Mouse (Mus musculus): ENCODE measurements at regions not wholly inside any gene's neighbourhood (a gene's known extent, or its start where the extent isn't known, plus 50 kb on each side); places are given as distances from the start of the nearest gene placed in this dataset.
"Not testable (repeated sequence)": the region's sequence is repeated elsewhere in the genome, so short reads cannot be mapped to it uniquely, and the experiment has no call there.

GRCm38 (mm10) chr14:52942438-52942837, 446.9 kb upstream of the Olfr1507 start:
- in situ Hi-C loops (cut with MboI, MseI) = loop anchor here (25.0 kb wide), 1 partner anchor 130 kb away; no protein-coding TSS in a partner anchor

GRCm38 (mm10) chr14:52941747-52942146, 446.2 kb upstream of the Olfr1507 start:
- in situ Hi-C loops (cut with MboI, MseI) = loop anchor here (25.0 kb wide), 1 partner anchor 129 kb away; no protein-coding TSS in a partner anchor

- in situ Hi-C loops (cut with MboI, MseI) = loop anchor here (25.0 kb wide), 1 partner anchor 317 kb away; no protein-coding TSS in a partner anchor
Measured at GRCm38 (mm10) chr14:52920138-52920537, 424.6 kb upstream of the Olfr1507 start.

GRCm38 (mm10) chr14:52913814-52914213, 418.3 kb upstream of the Olfr1507 start:
- in situ Hi-C loops (cut with MboI, MseI) = loop anchor here (25.0 kb wide), 1 partner anchor 323 kb away; no protein-coding TSS in a partner anchor

GRCm38 (mm10) chr14:52899629-52900028, 404.1 kb upstream of the Olfr1507 start:
- in situ Hi-C loops (cut with MboI, MseI) = loop anchor here (25.0 kb wide), 1 partner anchor 338 kb away; no protein-coding TSS in a partner anchor

- in situ Hi-C loops (cut with MboI, MseI) = not testable (repeated sequence)
Measured at GRCm38 (mm10) chr14:52898310-52898709, 402.8 kb upstream of the Olfr1507 start.

GRCm38 (mm10) chr14:52879978-52880377, 384.4 kb upstream of the Olfr1507 start:
- in situ Hi-C loops (cut with MboI, MseI) = not testable (repeated sequence)

- in situ Hi-C loops (cut with MboI, MseI) = not testable (repeated sequence)
Measured at GRCm38 (mm10) chr14:52863841-52864240, 368.3 kb upstream of the Olfr1507 start.

GRCm38 (mm10) chr14:52863107-52863506, 367.6 kb upstream of the Olfr1507 start:
- in situ Hi-C loops (cut with MboI, MseI) = not testable (repeated sequence)

- in situ Hi-C loops (cut with MboI, MseI) = not testable (repeated sequence)
Measured at GRCm38 (mm10) chr14:52862491-52862890, 366.9 kb upstream of the Olfr1507 start.

- in situ Hi-C loops (cut with MboI, MseI) = not testable (repeated sequence)
Measured at GRCm38 (mm10) chr14:52855339-52855738, 359.8 kb upstream of the Olfr1507 start.

- in situ Hi-C loops (cut with MboI, MseI) = not testable (repeated sequence)
Measured at GRCm38 (mm10) chr14:52853598-52853997, 358.0 kb upstream of the Olfr1507 start.

GRCm38 (mm10) chr14:52847970-52848369, 352.4 kb upstream of the Olfr1507 start:
- in situ Hi-C loops (cut with MboI, MseI) = not testable (repeated sequence)

- in situ Hi-C loops (cut with MboI, MseI) = loop anchor here (5.0 to 25.0 kb wide), 2 partner anchors 113 to 693 kb away; no protein-coding TSS in a partner anchor
Measured at GRCm38 (mm10) chr14:52824005-52824404, 328.5 kb upstream of the Olfr1507 start.

GRCm38 (mm10) chr14:52821617-52822016, 326.1 kb upstream of the Olfr1507 start:
- in situ Hi-C loops (cut with MboI, MseI) = loop anchor here (5.0 to 25.0 kb wide), 2 partner anchors 116 to 696 kb away; no protein-coding TSS in a partner anchor

GRCm38 (mm10) chr14:52811128-52811415, 315.5 kb upstream of the Olfr1507 start:
- in situ Hi-C loops (cut with MboI, MseI) = loop anchor here (25.0 kb wide), 1 partner anchor 126 kb away; no protein-coding TSS in a partner anchor

GRCm38 (mm10) chr14:52810275-52811127, 315.0 kb upstream of the Olfr1507 start:
- in situ Hi-C loops (cut with MboI, MseI) = loop anchor here (25.0 kb wide), 1 partner anchor 127 kb away; no protein-coding TSS in a partner anchor

GRCm38 (mm10) chr14:52801705-52802104, 306.2 kb upstream of the Olfr1507 start:
- in situ Hi-C loops (cut with MboI, MseI) = loop anchor here (25.0 kb wide), 1 partner anchor 136 kb away; no protein-coding TSS in a partner anchor

GRCm38 (mm10) chr14:52792600-52792999, 297.1 kb upstream of the Olfr1507 start:
- in situ Hi-C loops (cut with MboI, MseI) = not testable (repeated sequence)

GRCm38 (mm10) chr14:52791828-52792227, 296.3 kb upstream of the Olfr1507 start:
- in situ Hi-C loops (cut with MboI, MseI) = not testable (repeated sequence)

GRCm38 (mm10) chr14:52782832-52783231, 287.3 kb upstream of the Olfr1507 start:
- in situ Hi-C loops (cut with MboI, MseI) = not testable (repeated sequence)

GRCm38 (mm10) chr14:52775816-52776215, 280.3 kb upstream of the Olfr1507 start:
- in situ Hi-C loops (cut with MboI, MseI) = loop anchor here (5.0 kb wide), 1 partner anchor 691 kb away; no protein-coding TSS in a partner anchor

GRCm38 (mm10) chr14:52769450-52769849, 273.9 kb upstream of the Olfr1507 start:
- in situ Hi-C loops (cut with MboI, MseI) = not testable (repeated sequence)
